Mouse (Mus musculus) spleen, adult 12 weeks (tissue): ENCODE results near the gene Zfp992.
"Not testable (repeated sequence)": the region's sequence is repeated elsewhere in the genome, so short reads cannot be mapped to it uniquely, and the experiment has no call there.

Experiments used
- DNase-seq: peaks from one replicate; pipeline ENCODE4 v3.0.0; 2022; ENCODE audit warnings: low spot score

The Zfp992 gene

GRCm38 (mm10) chr4:146517150-146517549, 68.3 kb downstream of the Zfp992 start:
- DNase-seq = not testable (repeated sequence)
